In genomic region chr13:23445561-23446320, GRCm38 (mm10) we compare ENCODE assay signal across 8 mouse cellular contexts. TPM values are rescaled to one million over a fixed set of nuclear protein-coding genes. Genes with fewer than 3 reads are reported as not detected.
DNase-seq lines count a peak whose midpoint lies in the region; ATAC-seq and TF ChIP-seq lines count a peak whose summit lies in the region.

No protein-coding gene starts in this region.

- ATAC-seq in forebrain, postnatal 0 days: peak; percentile 95
- peak; percentile 90 for ATAC-seq in lung, embryonic 15.5 days (ENCODE audit: borderline replicate concordance, extremely low read depth, low FRiP score, low TSS enrichment)

- peak overlapping the region; percentile 91 for H3K27ac ChIP-seq in forebrain, postnatal 0 days (ENCODE audit: low read depth, low read length)
- H3K27ac ChIP-seq in lung, embryonic 15.5 days: peak overlapping the region; percentile 99
- H3K27ac ChIP-seq in olfactory bulb, adult 2 months (ENCODE audit: insufficient read depth, low read depth, low read length): peak overlapping the region; percentile 95

- peak overlapping the region; percentile 46 for H3K4me2 ChIP-seq in forebrain, postnatal 0 days (ENCODE audit: low read depth)
- H3K4me2 ChIP-seq in lung, embryonic 15.5 days: peak overlapping the region; percentile 73

- DNase-seq in cerebellum, adult 18-20 months: peak; percentile 82 to 93
- peak; percentile 98 for DNase-seq in forebrain, postnatal 0 days
- peak; percentile 94 for DNase-seq in heart, postnatal 4 days
- DNase-seq in layer of hippocampus, adult 9-10 months (ENCODE audit: low spot score): peak; percentile 98
- peak; percentile 70 to 78 for DNase-seq in thymus, adult 18-20 months

- TF ChIP-seq POLR2A in olfactory bulb, adult 2 months (IDR thresholded peaks at IDR 0.05; ENCODE audit: insufficient read depth, low read depth, low read length): peak; percentile 73; the same call in 1 of the 2 replicates

- no peaks in the 10 kb centered on the region for H3K36me3 ChIP-seq in E14TG2a.4 (ENCODE audit: insufficient read depth, low read length)
- H3K36me3 ChIP-seq in forebrain, postnatal 0 days (ENCODE audit: insufficient read depth): no peaks in the 10 kb centered on the region
- no peaks in the 10 kb centered on the region for H3K36me3 ChIP-seq in lung, embryonic 15.5 days

- no peaks in the 10 kb centered on the region for H3K27me3 ChIP-seq in E14TG2a.4 (ENCODE audit: insufficient read depth, low read length)
- H3K27me3 ChIP-seq in forebrain, postnatal 0 days (ENCODE audit: insufficient read depth, low read length): no peaks in the 10 kb centered on the region
- H3K27me3 ChIP-seq in lung, embryonic 15.5 days: no peaks in the 10 kb centered on the region

- WGBS in forebrain, postnatal 0 days: 1% methylated on average over 55 of the region's 55 CpGs
- under 1% methylated on average over 55 of the region's 55 CpGs for WGBS in lung, embryonic 15.5 days
- under 1% methylated on average over 55 of the region's 55 CpGs for WGBS in olfactory bulb, adult 2 months

- H3K9me3 ChIP-seq in E14TG2a.4 (ENCODE audit: low read length): no peaks in the 10 kb centered on the region
- H3K9me3 ChIP-seq in forebrain, postnatal 0 days (ENCODE audit: low read length): no peaks in the 10 kb centered on the region
- no peaks in the 10 kb centered on the region for H3K9me3 ChIP-seq in lung, embryonic 15.5 days

- peak overlapping the region; percentile 91 for H3K4me3 ChIP-seq in E14TG2a.4 (replicated peaks; ENCODE audit: low read length)
- H3K4me3 ChIP-seq in forebrain, postnatal 0 days (ENCODE audit: low read depth, low read length): peak overlapping the region; percentile 52
- peak overlapping the region; percentile 83 for H3K4me3 ChIP-seq in lung, embryonic 15.5 days
- peak overlapping the region; percentile 81 for H3K4me3 ChIP-seq in olfactory bulb, adult 2 months (ENCODE audit: insufficient read depth, low read depth, low read length)

- no peak for TF ChIP-seq CTCF in E14TG2a.4 (conservative IDR thresholded peaks at IDR 0.05; ENCODE audit: low read length)
- no peak for TF ChIP-seq CTCF in forebrain, postnatal 0 days (IDR thresholded peaks at IDR 0.05; ENCODE audit: low read depth)
- TF ChIP-seq CTCF in olfactory bulb, adult 2 months (IDR thresholded peaks at IDR 0.05; ENCODE audit: insufficient read depth, low read depth, low read length): no peak

- H3K4me1 ChIP-seq in E14TG2a.4 (replicated peaks; ENCODE audit: low read depth, low read length): peaks cover 40% of the 10 kb centered on the region
- H3K4me1 ChIP-seq in forebrain, postnatal 0 days (ENCODE audit: insufficient read depth): peaks cover 11% of the 10 kb centered on the region; the same call in 1 of the 2 replicates
- H3K4me1 ChIP-seq in lung, embryonic 15.5 days: peaks cover 12% of the 10 kb centered on the region
- H3K4me1 ChIP-seq in olfactory bulb, adult 2 months (ENCODE audit: control insufficient read depth, insufficient read depth, low read length): no peaks in the 10 kb centered on the region

- peak overlapping the region; percentile 76 for H3K9ac ChIP-seq in forebrain, postnatal 0 days
- H3K9ac ChIP-seq in lung, embryonic 15.5 days: peak overlapping the region; percentile 85

RNA-seq across cellular contexts. Expression of gene Btn1a1, which starts 20.0 kb away (rescaled TPM):
- 0.08 and 0.33 TPM in 2 replicates for total RNA-seq in forebrain, postnatal 0 days (2014; rRNA removed)
- polyA plus RNA-seq in forebrain, postnatal 0 days (2015; fragmentation: Nextera tagmentation; extraction: Ambion mirVana): 0.12 TPM in 1 of 2 replicates, not detected in the other
- under 1 TPM; 0.11 to 0.24 TPM for total RNA-seq in heart, postnatal 4 days (2021)
- polyA plus RNA-seq in lung, embryonic 15.5 days (2015; fragmentation: Nextera tagmentation; extraction: Ambion mirVana): 0.14 and 0.26 TPM in 2 replicates
- polyA plus RNA-seq in olfactory bulb, adult 2 months (2012; ENCODE audit: insufficient read depth, insufficient read length, low replicate concordance, missing spikeins): not detected in 2 replicates

RNA-seq across cellular contexts. Expression of gene Abt1, which starts 22.1 kb away (rescaled TPM):
- total RNA-seq in forebrain, postnatal 0 days (2014; rRNA removed): 6.5 and 8.2 TPM in 2 replicates
- polyA plus RNA-seq in forebrain, postnatal 0 days (2015; fragmentation: Nextera tagmentation; extraction: Ambion mirVana): 7.7 and 8.2 TPM in 2 replicates
- total RNA-seq in heart, postnatal 4 days (2021): 1 to 10 TPM; 5.0 to 5.6 TPM
- 13.6 and 14.2 TPM in 2 replicates for polyA plus RNA-seq in lung, embryonic 15.5 days (2015; fragmentation: Nextera tagmentation; extraction: Ambion mirVana)
- polyA plus RNA-seq in olfactory bulb, adult 2 months (2012; ENCODE audit: insufficient read depth, insufficient read length, low replicate concordance, missing spikeins): not detected in 2 replicates

RNA-seq across cellular contexts. Expression of gene Btn2a2, which starts 42.9 kb away (rescaled TPM):
- not detected in 2 replicates for total RNA-seq in forebrain, postnatal 0 days (2014; rRNA removed)
- 0.10 TPM in 1 of 2 replicates, not detected in the other for polyA plus RNA-seq in forebrain, postnatal 0 days (2015; fragmentation: Nextera tagmentation; extraction: Ambion mirVana)
- total RNA-seq in heart, postnatal 4 days (2021): not detected
- polyA plus RNA-seq in lung, embryonic 15.5 days (2015; fragmentation: Nextera tagmentation; extraction: Ambion mirVana): 0.16 and 0.21 TPM in 2 replicates
- not detected in 2 replicates for polyA plus RNA-seq in olfactory bulb, adult 2 months (2012; ENCODE audit: insufficient read depth, insufficient read length, low replicate concordance, missing spikeins)

Comparison
In these comparisons a context has a peak if more than half of its experiments do, and no peak if none do; other contexts are left out.
1. Peak in every context shown above with its lines: DNase-seq, ATAC-seq, H3K4me3 ChIP-seq and H3K27ac ChIP-seq.